Mouse (Mus musculus) embryonic facial prominence, embryonic 13.5 days (tissue): ENCODE measurements at regions not wholly inside any gene's neighbourhood (a gene's known extent, or its start where the extent isn't known, plus 50 kb on each side); places are given as distances from the start of the nearest gene placed in this dataset.

Source experiments
- ATAC-seq: fragments of 200-750 bp; cut with Nextera tagmentation; 2 replicates; pipeline ENCODE4 v1.8.0; 2017; ENCODE audit warnings: low read depth; ENCODE audit not compliant: insufficient number of reproducible peaks, insufficient read depth, low FRiP score, low TSS enrichment
- H3K27ac ChIP-seq: fragments of 300-500 bp; sonication (generic); 2 replicates; pipeline ENCODE4 v1.5.1; 2015; ENCODE audit warnings: moderate library complexity, mild to moderate bottlenecking, inconsistent platforms
- H3K27me3 ChIP-seq: fragments of 300-500 bp; sonication (generic); 2 replicates; pipeline ENCODE4 v1.6.1; 2015; ENCODE audit warnings: mild to moderate bottlenecking, inconsistent platforms
- H3K36me3 ChIP-seq: fragments of 300-500 bp; sonication (generic); 2 replicates; pipeline ENCODE4 v1.6.1; 2015; ENCODE audit warnings: mild to moderate bottlenecking, inconsistent platforms
- H3K4me1 ChIP-seq: fragments of 300-500 bp; sonication (generic); 2 replicates; pipeline ENCODE4 v1.6.1; 2015; ENCODE audit warnings: inconsistent platforms
- H3K4me2 ChIP-seq: fragments of 300-500 bp; sonication (generic); 2 replicates; pipeline ENCODE4 v1.6.1; 2015; ENCODE audit warnings: moderate library complexity, mild to moderate bottlenecking, inconsistent platforms
- H3K4me3 ChIP-seq: fragments of 300-500 bp; sonication (generic); 2 replicates; pipeline ENCODE4 v1.5.1; 2015; ENCODE audit warnings: mild to moderate bottlenecking, inconsistent platforms
- H3K9ac ChIP-seq: fragments of 300-500 bp; sonication (generic); 2 replicates; pipeline ENCODE4 v1.6.1; 2015; ENCODE audit warnings: mild to moderate bottlenecking, inconsistent platforms
- H3K9me3 ChIP-seq: fragments of 300-500 bp; sonication (generic); 2 replicates; pipeline ENCODE4 v1.6.1; 2016; ENCODE audit warnings: inconsistent platforms
- WGBS: fragments of 180-500 bp; shearing (Covaris S2); methylation state at CpG from one replicate; pipeline ENCODE4 v1.1.7; 2015; ENCODE audit warnings: mixed read lengths; 5-methylcytosine and 5-hydroxymethylcytosine counted together

DNA sequence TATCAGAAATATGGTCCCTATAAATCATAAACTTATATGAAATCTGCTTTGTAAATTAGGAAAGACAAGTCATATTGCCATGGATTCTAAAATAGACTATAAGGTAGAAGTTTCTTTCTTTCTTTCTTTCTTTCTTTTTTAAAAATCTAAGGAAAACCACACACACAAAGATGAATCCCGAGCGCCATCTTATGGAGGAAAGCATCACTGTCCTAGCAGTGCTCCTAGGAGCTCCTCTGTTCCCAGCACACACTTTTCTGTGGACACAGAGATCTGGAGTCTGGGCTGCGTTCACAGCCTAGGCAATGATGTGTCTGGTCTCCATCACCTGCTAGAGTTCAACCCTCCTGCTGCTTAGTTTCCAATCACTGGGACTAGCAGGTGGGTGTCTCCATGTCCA is 65.2 kb upstream of the Slc22a22 start:
- Histone ChIP-seq H3K4me1 (no peaks in the 10 kb centered on the region), H3K4me2 (no peak overlapping the region), H3K27ac (no peak overlapping the region), H3K27me3 (no peaks in the 10 kb centered on the region), H3K9me3 (no peaks in the 10 kb centered on the region), H3K36me3 (no peaks in the 10 kb centered on the region), H3K9ac (no peak overlapping the region), H3K4me3 (no peak overlapping the region)
- 21% methylated on average over 3 of the region's 3 CpGs for WGBS
- ATAC-seq: no peak

DNA sequence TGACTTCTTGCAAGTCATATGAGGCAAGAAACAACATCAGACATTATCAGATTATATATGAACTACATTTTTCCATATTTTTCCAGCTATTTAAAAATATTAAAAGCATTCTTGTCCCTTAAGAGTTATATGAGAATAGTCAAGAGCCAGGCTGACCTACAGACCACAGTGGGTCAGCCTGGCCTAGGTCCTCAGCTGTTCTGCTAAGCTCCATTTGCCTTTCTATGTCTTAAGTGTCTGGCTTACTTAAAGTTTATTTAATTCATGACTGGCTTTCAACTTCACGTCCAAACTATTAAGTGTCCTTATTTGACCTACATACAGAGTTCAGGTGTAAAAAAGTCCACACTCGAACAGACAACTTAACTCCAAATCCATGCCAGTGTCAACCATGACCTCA is 58.1 kb upstream of the Slc22a22 start:
- H3K4me1 ChIP-seq: 0 out of 2 replicates have a peak, but pooled peaks cover 12% of the 10 kb centered on the region
- H3K4me3 ChIP-seq: no peak overlapping the region
- H3K9ac ChIP-seq: no peak overlapping the region
- no peak for ATAC-seq
- H3K4me2 ChIP-seq: no peak overlapping the region
- no peaks in the 10 kb centered on the region for H3K27me3 ChIP-seq
- WGBS: 75% methylated on average over 2 of the region's 2 CpGs
- no peaks in the 10 kb centered on the region for H3K9me3 ChIP-seq
- no peaks in the 10 kb centered on the region for H3K36me3 ChIP-seq
- no peak overlapping the region for H3K27ac ChIP-seq
